Mouse (Mus musculus) hematopoietic multipotent progenitor cell, adult 10-12 weeks (in vitro differentiated cells): ENCODE measurements around the gene Tcf21. TPM values are rescaled to one million over a fixed set of nuclear protein-coding genes. Genes with fewer than 3 reads are reported as not detected.

Experiments
- polyA plus RNA-seq: library from polyadenylated mRNA; stranded (reverse); fragments of >175 nt; gene quantifications from 2 replicates; pipeline ENCODE4 v1.2.3, GENCODE M21; 2012; ENCODE audit warnings: low replicate concordance

Gene Tcf21
- 2.3 and 4.0 TPM in 2 replicates for polyA plus RNA-seq

DNA sequence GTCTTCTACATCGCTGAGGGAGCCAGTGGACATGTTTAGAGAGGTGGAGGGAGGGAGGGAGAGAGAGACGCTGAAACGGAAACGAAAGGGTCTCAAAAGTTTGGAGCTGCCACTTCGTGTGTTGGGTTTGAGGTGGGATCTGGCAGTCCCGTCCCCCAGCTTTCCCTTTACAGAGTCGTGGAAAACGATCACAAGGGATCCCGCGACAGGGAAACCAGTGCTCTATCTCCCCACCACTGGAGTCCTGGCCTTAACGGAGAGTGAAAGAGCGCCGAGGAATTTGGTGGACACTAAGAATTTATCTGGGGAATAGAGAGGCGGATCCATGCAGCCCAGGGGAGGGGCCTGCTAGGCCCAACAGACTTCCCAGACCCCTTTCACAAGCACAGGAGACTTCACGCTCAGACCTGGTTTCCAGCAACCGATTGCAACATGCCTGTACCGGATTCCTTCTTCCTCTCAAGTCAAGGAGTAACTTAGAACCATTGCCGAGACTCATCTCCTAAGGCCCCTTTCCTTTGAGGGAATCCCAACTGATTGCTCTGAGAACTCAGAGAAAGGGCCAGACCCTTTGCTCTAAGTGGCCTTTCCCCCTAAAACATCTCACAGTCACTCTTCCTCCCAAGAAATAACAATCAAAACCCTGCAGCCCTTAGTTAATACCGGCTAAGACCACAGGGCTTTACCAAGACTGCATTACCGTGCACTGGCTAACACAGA, at the start of gene Tcf21:
Gene Tcf21, minus strand, starts transcription at position 304 of the 720 bp plus-strand sequence.

Other genes with a start within 250 kb of the Tcf21 start
- not detected in 2 replicates for gene Slc2a12, start 175.2 kb downstream of the Tcf21 start, polyA plus RNA-seq
- gene Tbpl1, start 88.2 kb downstream of the Tcf21 start, polyA plus RNA-seq = 58.7 and 88.5 TPM in 2 replicates